Mouse (Mus musculus) cerebellum, adult 11-12 months (tissue): ENCODE measurements around the gene Cldn9.
A peak's percentile ranks its signal among the peaks of the same experiment; 100 is the strongest.

ENCODE experiments used
- DNase-seq: peaks from one replicate; pipeline ENCODE4 v3.0.0; 2022

The Cldn9 gene

GRCm38 (mm10) chr17:23683856-23684672 lies at the start of gene Cldn9:
Gene Cldn9 (minus strand): TSS chr17:23684026.
- no peak for DNase-seq

- no peak for DNase-seq
Observed at GRCm38 (mm10) chr17:23730441-23730840, 46.6 kb upstream of the Cldn9 start.

GRCm38 (mm10) chr17:23726758-23727142 lies 42.9 kb upstream of the Cldn9 start:
- DNase-seq: peak; percentile 86

- peak; percentile 95 for DNase-seq
Observed at GRCm38 (mm10) chr17:23725999-23726757, 42.4 kb upstream of the Cldn9 start, which contains the start of gene Pkmyt1. Gene Pkmyt1 (plus strand): TSS chr17:23726336.

- DNase-seq: no peak
Observed at GRCm38 (mm10) chr17:23725477-23725876, 41.7 kb upstream of the Cldn9 start.

GRCm38 (mm10) chr17:23722376-23723125 lies 38.7 kb upstream of the Cldn9 start, which contains the start of gene 1520401A03Rik:
Gene 1520401A03Rik (minus strand): TSS chr17:23722783.
- no peak for DNase-seq

- DNase-seq: no peak
Observed at GRCm38 (mm10) chr17:23721886-23722285, 38.1 kb upstream of the Cldn9 start.

- no peak for DNase-seq
Observed at GRCm38 (mm10) chr17:23719455-23719854, 35.6 kb upstream of the Cldn9 start.

- no peak for DNase-seq
Observed at GRCm38 (mm10) chr17:23717003-23717402, 33.2 kb upstream of the Cldn9 start.

GRCm38 (mm10) chr17:23706212-23706611 lies 22.4 kb upstream of the Cldn9 start:
- DNase-seq: peak; percentile 72

- DNase-seq: no peak
Observed at GRCm38 (mm10) chr17:23705525-23706104, 21.8 kb upstream of the Cldn9 start.

GRCm38 (mm10) chr17:23704741-23705140 lies 20.9 kb upstream of the Cldn9 start:
- no peak for DNase-seq

GRCm38 (mm10) chr17:23703301-23703700 lies 19.5 kb upstream of the Cldn9 start:
- no peak for DNase-seq

GRCm38 (mm10) chr17:23700079-23700478 lies 16.3 kb upstream of the Cldn9 start:
- DNase-seq: peak; percentile 96

- DNase-seq: peak; percentile 64
Observed at GRCm38 (mm10) chr17:23699131-23700077, 15.6 kb upstream of the Cldn9 start.

GRCm38 (mm10) chr17:23695801-23696200 lies 12.0 kb upstream of the Cldn9 start:
- DNase-seq: no peak

- no peak for DNase-seq
Observed at GRCm38 (mm10) chr17:23694491-23694890, 10.7 kb upstream of the Cldn9 start.

GRCm38 (mm10) chr17:23683226-23683625 lies 600 bp downstream of the Cldn9 start:
- DNase-seq: no peak

GRCm38 (mm10) chr17:23682530-23682929 lies 1.3 kb downstream of the Cldn9 start:
- DNase-seq: no peak

GRCm38 (mm10) chr17:23682092-23682491 lies 1.7 kb downstream of the Cldn9 start:
- no peak for DNase-seq

GRCm38 (mm10) chr17:23681086-23681485 lies 2.7 kb downstream of the Cldn9 start:
- DNase-seq: peak; percentile 52

- peak; percentile 20 for DNase-seq
Observed at GRCm38 (mm10) chr17:23680336-23680735, 3.5 kb downstream of the Cldn9 start.
